In genomic region chr14:31272164-31272563, GRCm38 (mm10) we compare ENCODE assay signal across 9 mouse cellular contexts. TPM values are rescaled to one million over a fixed set of nuclear protein-coding genes. Genes with fewer than 3 reads are reported as not detected.
DNase-seq lines count a peak whose midpoint lies in the region; TF ChIP-seq lines count a peak whose summit lies in the region.
"Had no signal": no experiment of that assay in that cellular context is flagged by ENCODE, and none has a peak within 500 bp of the region (broad histone marks: within the 10 kb centered on the region; RNA-seq: fewer than 3 reads in every experiment).

No protein-coding gene starts in this region.

- H3K27me3 ChIP-seq in cerebellum, adult 2 months (ENCODE audit: control insufficient read depth, insufficient read depth, low read length): no peaks in the 10 kb centered on the region

- peak; percentile 90 for DNase-seq in B cell, adult 2 months
- peak; percentile 66 for DNase-seq in MN1 (ENCODE audit: low spot score)
- DNase-seq in cerebellum, adult 2 months: peak; percentile 58 to 79
- peak; percentile 83 for DNase-seq in gastrocnemius, adult 2 months
- peak; percentile 92 for DNase-seq in kidney, postnatal 4 days
- DNase-seq in lung, adult 2 months: peak; percentile 74
- peak; percentile 62 for DNase-seq in retina, postnatal 7 days (ENCODE audit: low read depth, low spot score)
- peak; percentile 91 for DNase-seq in thymus, postnatal 4 days

- TF ChIP-seq POLR2A in cerebellum, adult 2 months (IDR thresholded peaks at IDR 0.05; ENCODE audit: borderline replicate concordance, insufficient read depth, low read length): no peak
- no peak for TF ChIP-seq POLR2A in lung, adult 2 months (IDR thresholded peaks at IDR 0.05; ENCODE audit: borderline replicate concordance, extremely low read depth, low read depth, low read length)

- intact Hi-C loops in gastrocnemius, adult 2 months (cut with DNase I): loop anchor here (1.0 to 5.0 kb wide), 2 partner anchors 60 to 199 kb away; no protein-coding TSS in a partner anchor

- no peaks in the 10 kb centered on the region for H3K4me1 ChIP-seq in cerebellum, adult 2 months (ENCODE audit: control insufficient read depth, insufficient read depth, low read length)
- H3K4me1 ChIP-seq in lung, adult 2 months (ENCODE audit: control insufficient read depth, insufficient read depth, low read length): no peaks in the 10 kb centered on the region; the same call in 1 of the 2 replicates

- H3K4me3 ChIP-seq in cerebellum, adult 2 months (replicated peaks; ENCODE audit: insufficient read depth, low read depth, low read length): no peak overlapping the region
- no peak overlapping the region for H3K4me3 ChIP-seq in gastrocnemius, adult 2 months
- H3K4me3 ChIP-seq in lung, adult 2 months (replicated peaks; ENCODE audit: extremely low read depth, low read depth, low read length): no peak overlapping the region
- H3K4me3 ChIP-seq: heart, embryonic 13.5 days had no signal

- WGBS in cerebellum, adult 2 months: 25% methylated on average over 7 of the region's 7 CpGs
- WGBS in lung, adult 2 months: 21% methylated on average over 7 of the region's 7 CpGs

- TF ChIP-seq CTCF in cerebellum, adult 2 months (IDR thresholded peaks at IDR 0.05; ENCODE audit: borderline replicate concordance, insufficient read depth, low read depth, low read length): peak; percentile 87
- TF ChIP-seq CTCF in gastrocnemius, adult 2 months (IDR thresholded peaks at IDR 0.05): peak; percentile 88
- TF ChIP-seq CTCF in lung, adult 2 months (IDR thresholded peaks at IDR 0.05; ENCODE audit: insufficient read depth, low read length): peak; percentile 95

- no peak overlapping the region for H3K27ac ChIP-seq in cerebellum, adult 2 months (ENCODE audit: insufficient read depth, low read length)
- H3K27ac ChIP-seq in gastrocnemius, adult 2 months: no peak overlapping the region
- H3K27ac ChIP-seq: heart, embryonic 13.5 days had no signal

RNA-seq across cellular contexts. Expression of gene Bap1, which starts 20.9 kb away (rescaled TPM):
- polyA plus RNA-seq in cerebellum, adult 2 months (2012; rRNA removed): 128 and 131 TPM in 2 replicates
- 10 to 100 TPM; 46.7 to 48.0 TPM for total RNA-seq in gastrocnemius, adult 2 months (2021)
- 43.9 and 48.3 TPM in 2 replicates for polyA plus RNA-seq in lung, adult 2 months (2012; rRNA removed)

RNA-seq across cellular contexts. Expression of gene Phf7, which starts 21.0 kb away (rescaled TPM):
- polyA plus RNA-seq in cerebellum, adult 2 months (2012; rRNA removed): 6.5 and 7.8 TPM in 2 replicates
- 1 to 10 TPM; 7.3 to 8.9 TPM for total RNA-seq in gastrocnemius, adult 2 months (2021)
- 4.8 and 5.4 TPM in 2 replicates for polyA plus RNA-seq in lung, adult 2 months (2012; rRNA removed)

RNA-seq across cellular contexts. Expression of gene Dnah1, which starts 51.5 kb away (rescaled TPM):
- 1.3 and 1.9 TPM in 2 replicates for polyA plus RNA-seq in cerebellum, adult 2 months (2012; rRNA removed)
- under 1 TPM; 0.03 to 0.08 TPM for total RNA-seq in gastrocnemius, adult 2 months (2021)
- 3.9 and 5.5 TPM in 2 replicates for polyA plus RNA-seq in lung, adult 2 months (2012; rRNA removed)

RNA-seq across cellular contexts. Expression of gene Sema3g, which starts 54.5 kb away (rescaled TPM):
- polyA plus RNA-seq in cerebellum, adult 2 months (2012; rRNA removed): 3.0 and 3.2 TPM in 2 replicates
- total RNA-seq in gastrocnemius, adult 2 months (2021): 1 to 10 TPM; 7.0 to 8.3 TPM
- polyA plus RNA-seq in lung, adult 2 months (2012; rRNA removed): 95.9 and 109 TPM in 2 replicates

RNA-seq across cellular contexts. Expression of gene Nisch, which starts 55.4 kb away (rescaled TPM):
- polyA plus RNA-seq in cerebellum, adult 2 months (2012; rRNA removed): 292 and 304 TPM in 2 replicates
- 10 to 100 TPM; 60.8 to 70.3 TPM for total RNA-seq in gastrocnemius, adult 2 months (2021)
- polyA plus RNA-seq in lung, adult 2 months (2012; rRNA removed): 412 and 458 TPM in 2 replicates
